Mouse (Mus musculus) kidney, adult 2 months (tissue): ENCODE data around the gene Syf2.

Experiments
- CTCF ChIP-seq: fragments of 200-500 bp; conservative IDR thresholded peaks from 2 replicates; pipeline ENCODE4 v1.5.1; 2011; ENCODE audit warnings: low read depth, mild to moderate bottlenecking, control low read depth, low read length, moderate library complexity, mixed read lengths; ENCODE audit not compliant: insufficient read depth, insufficient read length
- POLR2A ChIP-seq: fragments of 200-500 bp; IDR thresholded peaks from one replicate; pipeline ENCODE4 v1.6.1; 2011; ENCODE audit warnings: low read depth, low read length, control low read depth

GRCm38 (mm10) chr4:134930190-134930589 lies 508 bp upstream of the Syf2 start:
- no peak for TF ChIP-seq CTCF
- TF ChIP-seq POLR2A, result no peak
